Mouse (Mus musculus) megakaryocyte-erythroid progenitor cell, adult 5-6 weeks (primary cell): ENCODE data around the gene Gli2. TPM values are rescaled to one million over a fixed set of nuclear protein-coding genes. Genes with fewer than 3 reads are reported as not detected.

Experiments used
- ATAC-seq: replicated peaks from 2 replicates; pipeline ENCODE4 v1.8.0; 2016; ENCODE audit warnings: mild to moderate bottlenecking, inconsistent platforms; ENCODE audit not compliant: severe bottlenecking, poor library complexity, low FRiP score, low TSS enrichment
- total RNA-seq, 2 experiments: library from RNA; stranded (forward) in 1 of 2; stranded (reverse) in 1 of 2; fragments of 200-1000, 215-1000 nt in 1 of 2; fragments of >200 nt in 1 of 2; fragmentation: Nextera tagmentation in 1 of 2; gene quantifications; 2 replicates each; pipeline ENCODE4 v1.2.3; 2014 to 2017

The Gli2 gene
- total RNA-seq (2014; fragmentation: Nextera tagmentation) (not detected in 2 replicates), total RNA-seq (2017) (not detected in 2 replicates)

DNA sequence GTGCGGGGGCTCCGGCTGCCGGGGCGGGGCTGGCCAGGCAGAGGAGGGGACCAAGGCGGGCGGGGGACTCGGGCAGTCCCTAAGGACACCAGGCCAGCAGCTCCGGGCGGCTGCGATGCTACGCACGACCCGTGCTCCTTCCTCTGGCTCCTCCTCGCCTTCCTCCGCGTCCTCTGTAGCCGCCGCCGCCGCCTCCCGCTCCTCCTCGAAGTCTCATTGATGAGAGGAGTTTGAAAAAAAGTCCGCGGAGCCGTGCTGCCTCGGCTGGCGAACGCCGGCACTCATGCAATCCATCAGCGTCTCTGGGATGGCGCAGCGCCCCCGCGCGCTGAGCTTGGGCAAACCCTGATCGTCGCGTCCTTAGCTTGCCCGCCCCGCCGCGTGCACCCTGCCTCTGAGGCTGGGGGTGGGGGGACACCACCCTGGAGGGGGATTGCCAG is at the start of gene Gli2:
TSS of gene Gli2 (minus strand) at position 218 of the 440 bp plus-strand sequence.
- peak; percentile 75 for ATAC-seq

DNA sequence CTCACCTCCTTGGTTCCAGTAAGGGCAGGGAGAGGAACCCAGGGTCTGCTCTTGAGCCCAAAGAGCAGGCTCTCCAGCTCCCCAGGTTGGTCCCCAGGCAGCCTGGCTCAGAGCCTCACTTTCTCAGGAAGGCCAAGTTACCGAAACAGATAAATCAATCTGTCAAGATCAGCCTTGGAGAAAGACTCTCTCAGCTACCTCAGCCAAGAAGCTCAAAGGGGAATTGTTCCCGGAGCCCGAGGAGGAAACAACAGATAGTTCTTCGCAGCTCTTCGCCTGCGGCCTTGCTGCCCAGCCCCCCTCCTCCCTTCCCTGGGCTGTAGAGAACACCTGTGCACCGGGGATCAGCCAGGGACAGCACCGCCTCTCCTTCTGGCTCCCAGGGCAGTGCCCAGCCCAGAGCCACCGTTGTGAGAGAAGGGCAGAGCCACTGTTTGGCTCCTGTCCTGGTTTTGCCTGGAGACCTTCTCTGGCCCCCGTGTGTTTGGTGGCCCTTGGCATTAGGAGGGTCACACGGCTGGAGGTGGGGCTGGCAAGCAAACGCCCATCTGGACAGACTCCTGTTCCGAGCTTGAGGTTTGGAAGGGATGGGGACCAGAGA is 44.6 kb upstream of the Gli2 start:
- no peak for ATAC-seq

DNA sequence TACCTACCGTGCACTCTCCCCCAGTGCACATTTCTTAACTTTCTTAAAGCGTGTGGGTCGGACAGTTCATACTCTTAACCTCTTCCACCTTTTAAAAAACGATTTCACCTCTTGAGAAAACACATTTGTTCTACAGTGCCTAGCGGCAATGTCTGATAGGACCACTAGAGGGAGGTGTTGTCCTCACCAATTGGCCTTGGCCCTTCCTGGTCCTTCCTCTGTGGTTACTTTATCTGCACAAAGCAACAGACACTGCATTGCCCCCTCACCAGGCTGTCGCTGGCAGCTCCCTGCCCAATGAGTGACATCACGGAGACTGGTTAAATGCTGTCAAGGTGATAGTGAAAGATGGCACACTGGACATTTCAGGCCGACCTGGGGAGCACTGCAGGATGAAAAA is 40.3 kb upstream of the Gli2 start:
- peak; percentile 96 for ATAC-seq

DNA sequence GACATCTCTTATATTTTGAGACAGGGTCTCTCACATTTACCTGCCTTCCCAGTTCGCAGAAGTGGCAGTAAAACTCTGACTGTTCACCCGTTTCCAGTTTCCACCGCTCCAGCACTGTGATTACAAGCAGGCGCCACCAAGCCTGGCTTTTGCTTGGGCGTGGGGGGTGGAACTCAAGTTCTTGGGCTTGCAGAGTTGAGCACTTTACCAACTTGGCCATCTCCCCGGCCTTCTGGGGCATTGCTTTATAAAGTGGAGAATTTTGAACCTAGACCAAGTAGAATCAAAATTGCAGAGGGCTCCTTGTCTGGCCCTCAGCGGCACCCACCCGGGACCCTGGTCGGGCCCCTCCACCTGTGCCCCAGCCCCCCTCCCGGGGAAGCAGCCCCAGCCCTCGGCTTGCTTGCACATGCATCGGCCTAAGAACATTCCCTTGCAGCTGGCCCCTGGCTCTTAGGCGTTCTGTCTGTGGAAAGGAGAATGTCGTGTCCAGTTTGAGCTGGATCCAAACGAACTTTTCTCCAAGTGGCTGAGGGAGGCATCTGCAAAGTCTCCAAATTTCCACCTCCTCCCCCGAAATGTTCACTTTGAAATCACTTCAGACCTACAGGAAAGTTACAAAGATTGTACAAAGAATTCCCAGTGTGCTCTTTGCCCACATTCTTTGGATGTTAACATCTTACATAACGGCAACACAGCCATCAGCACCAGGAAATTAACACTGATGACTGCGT is 36.6 kb upstream of the Gli2 start:
- no peak for ATAC-seq

DNA sequence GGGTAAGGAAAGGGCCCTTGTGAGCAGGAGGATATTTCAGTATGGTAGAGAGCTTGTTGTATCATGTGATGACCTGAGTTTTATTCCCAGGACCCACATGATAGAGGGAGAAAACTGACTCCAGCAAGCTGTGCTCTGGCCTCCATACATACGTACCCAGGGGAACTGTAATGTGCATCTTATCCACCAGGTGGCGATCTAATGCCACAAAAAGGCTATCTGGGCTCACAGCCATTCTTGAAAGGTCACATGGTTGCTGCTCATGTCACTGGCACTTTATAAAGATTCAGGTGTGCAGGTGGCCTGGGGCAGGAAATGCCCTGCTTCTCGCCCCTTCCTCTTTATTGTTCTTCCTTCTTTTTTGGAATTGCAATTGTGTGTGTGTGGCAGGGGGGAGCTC is 34.1 kb upstream of the Gli2 start:
- peak; percentile 82 for ATAC-seq

DNA sequence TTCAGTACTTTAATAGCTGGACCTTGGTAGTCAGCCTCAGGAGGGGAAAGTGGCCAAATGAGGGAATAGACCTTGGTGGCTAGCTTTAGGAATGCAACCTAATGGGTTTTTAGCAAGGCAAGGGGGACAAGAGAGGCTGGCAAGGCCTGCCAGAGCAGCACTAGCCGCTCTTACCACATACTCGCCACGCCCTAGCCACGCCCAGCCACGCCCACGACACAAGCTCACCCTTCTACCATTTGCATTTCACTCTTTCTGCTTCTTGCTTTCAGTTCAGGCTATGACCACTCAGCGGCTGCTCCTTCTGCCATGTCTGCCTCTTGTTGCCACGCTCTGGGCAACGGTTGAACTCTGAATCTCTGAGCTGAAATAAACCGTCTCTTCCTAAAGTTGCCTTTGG is 32.4 kb upstream of the Gli2 start:
- peak; percentile 77 for ATAC-seq

DNA sequence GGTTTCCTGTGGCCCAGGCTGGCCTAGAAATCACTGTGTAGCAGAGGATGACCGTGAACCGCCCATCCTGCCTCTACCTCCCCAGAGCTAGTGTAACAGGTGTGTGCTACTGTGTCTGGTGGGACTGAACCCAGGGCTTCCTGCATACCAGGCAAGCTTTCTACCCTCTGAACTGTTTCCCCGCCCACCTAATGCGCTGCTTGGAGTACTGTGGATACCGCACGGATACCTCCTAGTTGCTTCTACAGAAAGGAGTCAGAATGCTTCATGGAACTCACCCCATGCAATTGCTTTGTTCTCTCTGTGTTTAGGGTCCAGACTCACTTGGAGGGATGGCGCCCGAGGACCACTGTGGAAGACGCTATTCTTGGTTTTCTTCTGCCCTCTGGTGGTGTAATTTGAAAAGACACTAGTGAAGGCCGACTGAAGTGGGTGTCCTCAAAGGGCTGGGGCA is 30.1 kb upstream of the Gli2 start:
- ATAC-seq: no peak; the same call in 1 of the 2 replicates

DNA sequence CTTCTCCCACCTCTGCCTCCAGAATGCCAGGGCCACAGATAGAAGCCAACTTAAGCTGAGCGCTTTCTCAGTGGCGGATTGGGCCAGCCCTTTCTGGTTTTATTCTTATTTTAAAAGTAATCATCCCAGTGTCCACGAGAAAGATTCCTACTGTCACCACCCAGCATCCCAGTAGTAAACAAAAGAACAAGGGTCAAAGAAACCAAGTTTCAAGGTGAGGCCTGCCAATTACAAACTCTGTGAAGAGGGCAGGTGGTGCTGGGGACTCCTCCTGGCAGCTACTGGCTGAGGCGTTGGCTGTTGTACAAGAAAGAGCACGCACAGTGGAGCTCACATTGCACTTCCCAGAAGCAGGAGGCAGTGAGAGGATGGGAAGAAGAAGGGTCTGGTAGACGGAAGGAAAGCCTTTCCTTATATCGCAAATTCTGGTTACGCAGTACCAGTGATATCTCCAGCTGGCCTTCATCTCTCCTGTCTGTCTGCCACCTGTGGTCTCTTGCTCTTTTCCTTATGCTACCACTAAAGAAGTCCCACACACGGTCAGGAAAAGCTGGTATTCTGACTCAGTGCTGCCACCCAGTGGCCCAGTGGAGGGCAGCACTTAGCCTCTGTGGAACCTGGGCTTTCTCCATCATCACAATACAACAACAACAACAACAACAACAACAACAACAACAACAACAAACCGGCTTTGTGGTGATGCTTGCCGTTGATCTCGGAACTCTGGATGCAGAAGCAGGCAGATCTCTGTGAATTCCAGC is 29.0 kb upstream of the Gli2 start:
- ATAC-seq: peak; percentile 58; the same call in 1 of the 2 replicates

DNA sequence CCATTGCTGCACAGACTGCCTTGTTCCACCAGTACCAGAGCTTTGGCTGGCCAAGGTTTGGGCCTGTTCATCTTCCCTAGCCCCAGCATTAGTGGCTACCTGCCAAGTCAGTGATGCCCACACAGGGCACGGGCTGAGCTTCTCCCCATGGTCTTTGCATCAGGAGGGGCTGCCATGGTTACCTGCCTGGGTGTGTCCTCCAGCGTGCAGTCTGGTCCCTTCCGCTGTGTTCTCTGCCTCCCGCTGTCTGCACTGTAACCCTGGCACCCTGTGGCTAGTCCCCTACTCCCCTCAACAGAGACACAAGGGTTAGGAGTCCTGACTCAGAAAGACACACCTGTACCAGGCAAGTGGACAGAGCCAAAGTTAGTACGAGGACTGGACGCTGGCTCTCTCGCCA is 24.5 kb upstream of the Gli2 start:
- no peak for ATAC-seq

DNA sequence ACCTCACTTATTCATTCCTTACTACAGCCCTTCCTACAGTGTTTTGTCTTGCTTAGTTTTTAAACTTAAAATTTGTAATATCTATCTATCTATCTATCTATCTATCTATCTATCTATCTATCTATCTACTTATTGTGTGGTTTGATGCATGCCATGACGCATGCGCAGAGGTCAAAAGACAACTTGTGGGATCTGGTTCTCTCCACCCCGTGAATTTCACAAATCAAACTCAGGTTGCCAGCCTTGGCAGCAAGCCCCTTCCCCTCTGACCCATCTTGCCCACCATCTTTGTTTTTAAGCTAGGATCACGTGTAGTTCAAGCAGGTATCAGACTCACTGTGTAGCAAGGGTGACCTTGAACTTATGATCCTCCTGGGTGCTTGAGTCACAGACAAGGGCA is 22.9 kb upstream of the Gli2 start:
- no peak for ATAC-seq

DNA sequence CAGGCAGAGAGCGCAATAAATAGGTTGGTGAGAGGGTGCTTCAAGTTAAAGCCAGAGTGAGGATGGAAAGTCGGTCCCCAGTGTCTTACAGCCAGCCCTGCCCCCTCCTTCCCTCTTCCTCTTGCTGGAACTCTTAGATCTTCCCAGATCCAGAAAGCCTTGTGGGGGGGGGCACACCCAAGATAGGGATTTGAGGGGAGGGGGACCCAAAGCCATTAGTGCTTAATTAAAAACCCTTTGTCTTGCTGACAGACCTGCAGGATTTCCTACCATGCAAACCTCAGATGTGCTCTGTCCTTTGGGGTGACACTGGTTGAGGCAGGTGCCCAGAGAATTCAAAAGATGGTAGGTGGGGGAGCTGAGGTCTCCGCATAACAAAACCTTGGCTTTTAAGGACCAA is 22.5 kb upstream of the Gli2 start:
- ATAC-seq: no peak

DNA sequence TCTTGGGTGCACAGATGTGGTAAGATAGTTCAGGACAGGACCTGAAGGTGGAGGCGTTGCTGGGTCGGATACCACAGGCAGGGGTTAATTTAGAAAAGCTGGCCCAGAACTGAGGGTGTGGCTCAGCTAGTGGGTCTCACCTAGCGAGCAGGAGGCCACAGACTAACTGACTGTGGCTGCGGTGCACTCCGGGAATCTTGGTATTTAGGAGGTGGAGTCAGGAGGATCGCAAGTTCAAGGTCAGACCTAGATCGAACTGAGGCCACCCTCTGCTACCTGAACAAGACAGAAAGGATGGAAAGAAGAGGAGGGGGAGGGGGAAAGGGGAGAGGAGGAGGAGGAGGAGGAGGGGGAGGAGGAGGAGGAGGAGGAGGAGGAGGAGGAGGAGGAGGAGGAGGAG is 22.1 kb upstream of the Gli2 start:
- no peak for ATAC-seq

DNA sequence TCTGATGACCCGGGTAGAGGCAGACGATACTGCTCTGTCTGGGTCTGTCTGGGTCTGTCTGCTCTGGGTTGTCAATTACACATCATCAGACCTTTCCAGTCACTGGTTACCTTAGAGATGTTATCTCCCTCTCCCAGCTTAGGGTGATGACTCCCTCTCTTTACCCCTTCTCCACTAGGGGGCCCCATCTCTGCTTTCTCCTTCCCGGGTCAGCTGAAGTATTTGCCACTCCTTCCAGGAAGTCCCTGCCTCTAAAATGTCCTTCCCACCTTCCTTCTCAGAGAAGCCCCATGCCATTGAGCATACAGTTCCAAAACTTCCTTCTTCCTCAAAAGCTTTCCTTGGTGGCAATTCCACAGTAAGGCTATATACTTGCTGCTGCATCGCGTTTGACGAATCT is 21.5 kb upstream of the Gli2 start:
- 0 out of 2 replicates have a peak, but pooled peaks have one; percentile 44 for ATAC-seq

DNA sequence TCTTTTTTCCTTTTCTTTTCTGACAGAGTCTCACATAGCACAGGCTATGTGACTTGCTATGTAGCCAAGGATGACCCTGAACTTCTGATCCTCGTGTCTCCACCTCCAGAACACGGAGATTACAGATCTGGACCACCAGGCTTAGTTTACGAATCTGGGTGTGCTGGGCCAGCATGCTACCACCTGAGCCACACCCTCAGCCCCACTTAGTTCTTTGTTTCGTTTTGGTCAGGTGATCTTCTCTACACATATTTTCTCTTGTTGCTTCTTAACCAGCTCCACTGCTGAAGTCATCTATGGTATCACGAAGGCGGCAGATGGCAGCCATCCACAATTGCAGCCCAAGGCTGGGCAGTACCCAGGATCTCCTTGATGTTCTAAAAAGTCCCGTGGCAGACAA is 20.5 kb upstream of the Gli2 start:
- no peak for ATAC-seq

DNA sequence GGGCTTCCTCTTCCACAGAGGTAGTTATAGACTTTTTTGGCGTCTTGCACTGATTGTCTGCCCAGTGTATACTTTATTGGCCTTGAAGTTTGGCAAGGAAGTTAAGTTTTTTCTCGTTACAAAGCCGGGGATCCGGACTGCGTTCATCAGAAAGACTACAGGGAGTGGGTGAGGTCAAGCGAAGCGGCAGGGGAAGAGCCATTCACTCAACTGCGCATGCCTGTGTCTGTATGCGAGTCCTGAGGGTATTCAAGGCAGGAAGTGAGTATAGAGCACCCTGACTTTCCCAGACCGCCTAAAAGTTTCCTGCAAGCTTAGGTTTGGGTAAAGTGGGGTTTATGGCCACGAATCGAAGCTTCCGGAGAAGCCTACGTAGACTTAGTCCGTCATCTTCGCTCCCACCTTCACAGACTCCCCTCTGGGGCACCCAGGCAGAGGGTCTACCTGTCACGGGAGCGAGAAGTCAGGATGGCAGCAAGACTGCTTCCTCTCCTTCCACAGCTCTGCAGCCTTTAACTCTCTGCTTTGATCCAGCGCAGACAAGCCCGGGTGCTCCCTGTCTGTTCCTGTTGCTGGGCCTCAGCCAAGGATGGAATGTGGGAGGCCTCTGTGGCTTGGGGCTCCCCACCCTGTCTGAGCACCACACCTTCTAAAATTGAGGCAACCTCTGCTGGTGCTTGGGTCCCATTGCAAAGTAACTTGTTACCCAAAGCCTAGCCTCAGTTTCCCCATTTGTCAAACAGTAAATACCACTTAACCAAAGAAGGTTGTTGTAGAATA is 11.7 kb upstream of the Gli2 start:
- ATAC-seq: no peak

DNA sequence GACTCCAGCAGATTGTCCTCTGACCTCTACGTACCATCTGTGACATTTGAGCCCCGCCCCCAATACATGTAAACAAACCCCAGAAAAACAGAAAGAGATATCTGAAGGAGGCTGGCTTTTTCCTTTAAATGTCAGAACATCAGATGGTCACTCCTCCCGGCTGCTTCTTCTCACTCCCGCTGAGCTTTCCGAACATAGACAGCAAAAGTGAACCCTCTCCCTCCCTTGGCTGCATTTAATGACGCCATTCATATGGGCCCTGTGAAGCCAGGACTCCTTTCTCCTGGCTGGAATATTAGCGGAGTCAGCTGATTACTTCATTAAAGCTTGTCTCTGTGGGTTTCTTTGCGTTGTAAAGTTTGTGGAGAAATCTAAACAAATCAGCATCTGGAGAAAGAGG is 3.1 kb upstream of the Gli2 start:
- no peak for ATAC-seq

DNA sequence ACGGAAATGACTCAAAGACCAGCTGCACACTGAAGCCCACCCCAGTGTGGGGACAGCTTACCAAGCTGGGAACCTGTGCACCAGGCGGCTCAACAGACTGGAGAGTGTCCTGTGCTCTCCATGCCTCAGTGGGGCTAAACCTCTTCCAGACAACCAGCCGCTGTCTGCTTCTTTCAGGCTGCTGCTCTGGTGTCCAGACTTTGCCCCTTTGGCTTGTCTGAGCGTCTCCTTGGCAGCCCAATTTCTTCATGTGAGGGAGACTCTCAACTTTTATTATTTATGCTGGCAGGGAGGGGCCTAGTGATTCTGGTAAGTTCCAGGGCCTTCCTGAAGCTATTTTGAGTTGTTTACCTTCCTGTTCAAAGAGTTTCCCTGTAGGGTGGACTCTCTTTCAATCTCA is 2.4 kb upstream of the Gli2 start:
- ATAC-seq: no peak

DNA sequence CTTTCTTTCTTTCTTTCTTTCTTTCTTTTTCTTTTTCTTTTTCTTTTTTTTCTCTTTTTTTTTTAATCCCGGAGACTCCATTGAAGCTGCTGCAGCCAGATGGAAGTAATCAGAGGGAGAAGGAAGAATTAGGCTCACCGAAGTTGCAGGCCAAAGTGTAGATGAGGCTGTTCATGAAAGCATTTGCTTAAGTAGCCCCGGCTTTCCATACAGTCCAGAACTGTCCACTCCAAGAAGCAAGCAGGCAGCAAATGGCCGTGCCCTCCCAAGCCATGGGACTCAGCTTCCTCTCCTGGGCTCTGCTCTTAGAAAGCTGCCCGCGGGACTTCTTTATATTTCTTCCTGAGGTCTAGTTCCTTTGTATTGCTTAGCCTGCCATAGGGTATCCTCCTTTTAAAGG is 1.0 kb upstream of the Gli2 start:
- no peak for ATAC-seq

DNA sequence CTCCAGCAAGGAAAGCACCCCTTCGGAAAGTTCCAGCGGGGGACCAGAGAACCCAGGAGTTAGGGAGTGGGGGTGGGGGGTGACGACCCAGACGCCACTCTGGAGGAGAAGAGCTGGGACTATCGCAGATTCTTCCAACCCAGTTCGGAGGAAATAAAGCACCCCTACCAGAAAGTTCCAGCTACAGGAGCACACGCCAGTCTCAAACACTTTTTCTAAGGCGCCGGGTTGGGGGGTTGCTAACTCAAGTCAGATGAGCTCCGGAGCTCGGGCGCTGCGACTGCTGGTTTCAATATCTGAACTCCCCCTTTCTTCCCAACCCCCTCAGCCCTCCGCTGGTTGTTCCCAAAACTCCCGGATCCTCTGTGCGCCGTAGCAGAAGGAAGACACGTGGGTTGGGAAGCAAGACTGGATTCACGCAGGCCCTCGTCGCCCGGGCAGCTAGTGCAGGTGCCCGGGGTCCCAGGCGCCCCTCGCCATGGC is 494 bp upstream of the Gli2 start:
- no peak for ATAC-seq
